In genomic region chr2:35661454-35662000, GRCm38 (mm10) we compare ENCODE assay signal across 8 mouse cellular contexts.
DNase-seq lines count a peak whose midpoint lies in the region; ATAC-seq and TF ChIP-seq lines count a peak whose summit lies in the region.

No protein-coding gene starts in this region.

- ATAC-seq in embryonic facial prominence, embryonic 11.5 days (replicated peaks; ENCODE audit: insufficient number of reproducible peaks, low FRiP score, low TSS enrichment, low read depth) = peak; percentile 49
- ATAC-seq in heart, embryonic 15.5 days (replicated peaks; ENCODE audit: insufficient number of reproducible peaks, insufficient read depth, low FRiP score, low read depth) = peak; percentile 27
- ATAC-seq in kidney, embryonic 16.5 days (ENCODE audit: low FRiP score, low TSS enrichment) = peak; percentile 67
- peak; percentile 44 for ATAC-seq in lung, embryonic 16.5 days (ENCODE audit: low read depth)

- H3K9me3 ChIP-seq in embryonic facial prominence, embryonic 11.5 days (replicated peaks; ENCODE audit: control insufficient read depth, low read length) = no peaks in the 10 kb centered on the region
- H3K9me3 ChIP-seq in heart, embryonic 15.5 days (replicated peaks) = no peaks in the 10 kb centered on the region
- no peaks in the 10 kb centered on the region for H3K9me3 ChIP-seq in kidney, embryonic 16.5 days (ENCODE audit: low read length)
- H3K9me3 ChIP-seq in lung, embryonic 16.5 days (ENCODE audit: control insufficient read depth, low read length) = no peaks in the 10 kb centered on the region

- TF ChIP-seq CTCF in olfactory bulb, adult 2 months (IDR thresholded peaks at IDR 0.05; ENCODE audit: insufficient read depth, low read depth, low read length) = no peak

- peak overlapping the region; percentile 93 for H3K9ac ChIP-seq in embryonic facial prominence, embryonic 11.5 days (replicated peaks; ENCODE audit: low read length)
- H3K9ac ChIP-seq in heart, embryonic 15.5 days = peak overlapping the region; percentile 76
- H3K9ac ChIP-seq in kidney, embryonic 16.5 days (replicated peaks; ENCODE audit: low read length) = peak overlapping the region; percentile 93
- peak overlapping the region; percentile 91 for H3K9ac ChIP-seq in lung, embryonic 16.5 days (ENCODE audit: low read length)

- H3K4me3 ChIP-seq in embryonic facial prominence, embryonic 11.5 days (ENCODE audit: low read depth, low read length) = peak overlapping the region; percentile 90
- H3K4me3 ChIP-seq in heart, embryonic 15.5 days = peak overlapping the region; percentile 64
- H3K4me3 ChIP-seq in kidney, embryonic 16.5 days (ENCODE audit: low read length) = peak overlapping the region; percentile 88
- H3K4me3 ChIP-seq in lung, embryonic 16.5 days (ENCODE audit: low read length) = peak overlapping the region; percentile 86
- H3K4me3 ChIP-seq in olfactory bulb, adult 2 months (ENCODE audit: insufficient read depth, low read depth, low read length) = peak overlapping the region; percentile 57

- no peak for TF ChIP-seq POLR2A in olfactory bulb, adult 2 months (IDR thresholded peaks at IDR 0.05; ENCODE audit: insufficient read depth, low read depth, low read length)

- WGBS in embryonic facial prominence, embryonic 11.5 days = under 1% methylated on average over 46 of the region's 51 CpGs
- under 1% methylated on average over 47 of the region's 51 CpGs for WGBS in heart, embryonic 15.5 days
- WGBS in kidney, embryonic 16.5 days = under 1% methylated on average over 46 of the region's 51 CpGs
- under 1% methylated on average over 42 of the region's 51 CpGs for WGBS in lung, embryonic 16.5 days
- WGBS in olfactory bulb, adult 2 months = 1% methylated on average over 50 of the region's 51 CpGs

- peak; percentile 63 for DNase-seq in 3134 (ENCODE audit: extremely low read depth, insufficient read length, low spot score)
- peak; percentile 40 for DNase-seq in ES-CJ7 (ENCODE audit: low read depth, low spot score)
- DNase-seq in embryonic facial prominence, embryonic 11.5 days (ENCODE audit: low spot score) = no peak
- DNase-seq in urinary bladder, postnatal 14 days (ENCODE audit: low spot score) = peak; percentile 61

- no peaks in the 10 kb centered on the region; the same call in 1 of the 2 replicates for H3K36me3 ChIP-seq in embryonic facial prominence, embryonic 11.5 days (replicated peaks; ENCODE audit: control insufficient read depth, insufficient read depth, low read depth, low read length)
- H3K36me3 ChIP-seq in heart, embryonic 15.5 days = no peaks in the 10 kb centered on the region
- no peaks in the 10 kb centered on the region for H3K36me3 ChIP-seq in kidney, embryonic 16.5 days (ENCODE audit: insufficient read depth, low read length)
- H3K36me3 ChIP-seq in lung, embryonic 16.5 days (ENCODE audit: control insufficient read depth, insufficient read depth, low read length) = no peaks in the 10 kb centered on the region

- peaks cover 13% of the 10 kb centered on the region for H3K4me1 ChIP-seq in embryonic facial prominence, embryonic 11.5 days (ENCODE audit: control insufficient read depth, insufficient read depth, low read length)
- peaks cover 66% of the 10 kb centered on the region for H3K4me1 ChIP-seq in heart, embryonic 15.5 days (replicated peaks)
- peaks cover 39% of the 10 kb centered on the region for H3K4me1 ChIP-seq in kidney, embryonic 16.5 days (ENCODE audit: insufficient read depth, low read length)
- H3K4me1 ChIP-seq in lung, embryonic 16.5 days (replicated peaks; ENCODE audit: control insufficient read depth, insufficient read depth, low read length) = peaks cover 48% of the 10 kb centered on the region
- H3K4me1 ChIP-seq in olfactory bulb, adult 2 months (ENCODE audit: control insufficient read depth, insufficient read depth, low read length) = peaks cover 23% of the 10 kb centered on the region

- H3K27me3 ChIP-seq in embryonic facial prominence, embryonic 11.5 days (ENCODE audit: control insufficient read depth, insufficient read depth, low read length) = no peaks in the 10 kb centered on the region
- H3K27me3 ChIP-seq in heart, embryonic 15.5 days = no peaks in the 10 kb centered on the region
- no peaks in the 10 kb centered on the region for H3K27me3 ChIP-seq in kidney, embryonic 16.5 days (ENCODE audit: insufficient read depth, low read length)
- H3K27me3 ChIP-seq in lung, embryonic 16.5 days (ENCODE audit: control insufficient read depth, insufficient read depth, low read depth, low read length) = no peaks in the 10 kb centered on the region

- peak overlapping the region; percentile 80 for H3K27ac ChIP-seq in embryonic facial prominence, embryonic 11.5 days (replicated peaks; ENCODE audit: low read depth, low read length)
- H3K27ac ChIP-seq in heart, embryonic 15.5 days = peak overlapping the region; percentile 56
- peak overlapping the region; percentile 77 for H3K27ac ChIP-seq in kidney, embryonic 16.5 days (ENCODE audit: low read length)
- H3K27ac ChIP-seq in lung, embryonic 16.5 days (ENCODE audit: low read length) = peak overlapping the region; percentile 82
- H3K27ac ChIP-seq in olfactory bulb, adult 2 months (ENCODE audit: insufficient read depth, low read depth, low read length) = no peak overlapping the region

- peak overlapping the region; percentile 96 for H3K4me2 ChIP-seq in embryonic facial prominence, embryonic 11.5 days (ENCODE audit: low read depth, low read length)
- H3K4me2 ChIP-seq in heart, embryonic 15.5 days = peak overlapping the region; percentile 90
- H3K4me2 ChIP-seq in kidney, embryonic 16.5 days (replicated peaks; ENCODE audit: low read depth, low read length) = peak overlapping the region; percentile 91
- peak overlapping the region; percentile 63 for H3K4me2 ChIP-seq in lung, embryonic 16.5 days (ENCODE audit: low read depth, low read length)
